Mouse (Mus musculus): ENCODE results near the gene Sumo1. TPM values are rescaled to one million over a fixed set of nuclear protein-coding genes. Genes with fewer than 3 reads are reported as not detected.
A peak's percentile ranks its signal among the peaks of the same experiment; 100 is the strongest.

Sumo1 gene
- polyA plus RNA-seq, 1 experiment, result 97.7 TPM

GRCm38 (mm10) chr1:59569301-59569700 is 101.3 kb downstream of the Sumo1 start:
- no peak overlapping the region for H3K4me3 ChIP-seq (ENCODE audit: insufficient read depth, poor library complexity, severe bottlenecking)
- no peaks in the 10 kb centered on the region for H3K27me3 ChIP-seq (ENCODE audit: control insufficient read depth, insufficient read depth, insufficient read length)
- no peaks in the 10 kb centered on the region for H3K79me2 ChIP-seq (ENCODE audit: control insufficient read depth, insufficient read depth)
- no peaks in the 10 kb centered on the region for H3K79me3 ChIP-seq (ENCODE audit: low read depth)
- TF ChIP-seq MYOD1 (IDR thresholded peaks at IDR 0.05; ENCODE audit: control insufficient read depth, insufficient read length, low read depth) (no peak), MYOG (IDR thresholded peaks at IDR 0.05; ENCODE audit: control insufficient read depth, extremely low read depth, insufficient read length) (no peak), CEBPB (IDR thresholded peaks at IDR 0.05; ENCODE audit: low read depth) (peak; percentile 62)
- H3ac ChIP-seq (ENCODE audit: control insufficient read depth, insufficient read length, low read depth), result no peak overlapping the region
- no peaks in the 10 kb centered on the region for H3K36me3 ChIP-seq (ENCODE audit: control insufficient read depth, insufficient read depth)

GRCm38 (mm10) chr1:59568283-59568682 is 102.4 kb downstream of the Sumo1 start:
- no peak overlapping the region for H3ac ChIP-seq (ENCODE audit: control insufficient read depth, insufficient read length, low read depth)
- TF ChIP-seq USF1 (IDR thresholded peaks at IDR 0.05; ENCODE audit: low read depth), result no peak
- no peak for TF ChIP-seq MYOD1 (IDR thresholded peaks at IDR 0.05; ENCODE audit: control insufficient read depth, insufficient read length, low read depth)
- TF ChIP-seq FOSL1 (IDR thresholded peaks at IDR 0.05; ENCODE audit: insufficient read depth, low read length, poor library complexity, severe bottlenecking), result no peak
- H3K79me3 ChIP-seq (ENCODE audit: low read depth), result no peaks in the 10 kb centered on the region

GRCm38 (mm10) chr1:59567521-59567920 is 103.1 kb downstream of the Sumo1 start:
- H3K4me3 ChIP-seq (ENCODE audit: insufficient read depth, poor library complexity, severe bottlenecking), result no peak overlapping the region
- no peaks in the 10 kb centered on the region for H3K27me3 ChIP-seq (ENCODE audit: control insufficient read depth, insufficient read depth, insufficient read length)
- no peak for TF ChIP-seq CEBPB (IDR thresholded peaks at IDR 0.05; ENCODE audit: low read depth)
- no peak for TF ChIP-seq MYOD1 (IDR thresholded peaks at IDR 0.05; ENCODE audit: control insufficient read depth, insufficient read length, low read depth)
- no peak for TF ChIP-seq USF1 (IDR thresholded peaks at IDR 0.05; ENCODE audit: low read depth)
- TF ChIP-seq FOSL1 (IDR thresholded peaks at IDR 0.05; ENCODE audit: insufficient read depth, low read length, poor library complexity, severe bottlenecking), result no peak
- no peak for TF ChIP-seq MAX (IDR thresholded peaks at IDR 0.05)
- TF ChIP-seq CTCF (IDR thresholded peaks at IDR 0.05; ENCODE audit: control insufficient read depth, insufficient read depth, insufficient read length), result no peak
- TF ChIP-seq MYOG (IDR thresholded peaks at IDR 0.05; ENCODE audit: control insufficient read depth, extremely low read depth, insufficient read length), result no peak
- H3K36me3 ChIP-seq (ENCODE audit: control insufficient read depth, insufficient read depth), result no peaks in the 10 kb centered on the region
- H3ac ChIP-seq (ENCODE audit: control insufficient read depth, insufficient read length, low read depth), result no peak overlapping the region
- H3K79me3 ChIP-seq (ENCODE audit: low read depth), result no peaks in the 10 kb centered on the region
- no peaks in the 10 kb centered on the region for H3K79me2 ChIP-seq (ENCODE audit: control insufficient read depth, insufficient read depth)

More at GRCm38 (mm10) chr1:59568283-59568682, 102.4 kb downstream of the Sumo1 start:
- H3K4me3 ChIP-seq (ENCODE audit: insufficient read depth, poor library complexity, severe bottlenecking), result no peak overlapping the region
- H3K36me3 ChIP-seq (ENCODE audit: control insufficient read depth, insufficient read depth), result no peaks in the 10 kb centered on the region
- no peaks in the 10 kb centered on the region for H3K27me3 ChIP-seq (ENCODE audit: control insufficient read depth, insufficient read depth, insufficient read length)
- no peaks in the 10 kb centered on the region for H3K79me2 ChIP-seq (ENCODE audit: control insufficient read depth, insufficient read depth)

GRCm38 (mm10) chr1:59566926-59567325 is 103.7 kb downstream of the Sumo1 start:
- Histone ChIP-seq H3K79me3 (ENCODE audit: low read depth) (no peaks in the 10 kb centered on the region), H3K36me3 (ENCODE audit: control insufficient read depth, insufficient read depth) (no peaks in the 10 kb centered on the region), H3ac (ENCODE audit: control insufficient read depth, insufficient read length, low read depth) (no peak overlapping the region), H3K4me3 (ENCODE audit: insufficient read depth, poor library complexity, severe bottlenecking) (no peak overlapping the region), H3K27me3 (ENCODE audit: control insufficient read depth, insufficient read depth, insufficient read length) (no peaks in the 10 kb centered on the region), H3K79me2 (ENCODE audit: control insufficient read depth, insufficient read depth) (no peaks in the 10 kb centered on the region)
- TF ChIP-seq FOSL1 (IDR thresholded peaks at IDR 0.05; ENCODE audit: insufficient read depth, low read length, poor library complexity, severe bottlenecking) (peak; percentile 71), MYOD1 (IDR thresholded peaks at IDR 0.05; ENCODE audit: control insufficient read depth, insufficient read length, low read depth) (peak; percentile 12), MAX (IDR thresholded peaks at IDR 0.05) (no peak)

GRCm38 (mm10) chr1:59566281-59566680 is 104.4 kb downstream of the Sumo1 start:
- no peak overlapping the region for H3ac ChIP-seq (ENCODE audit: control insufficient read depth, insufficient read length, low read depth)
- H3K27me3 ChIP-seq (ENCODE audit: control insufficient read depth, insufficient read depth, insufficient read length), result no peaks in the 10 kb centered on the region
- TF ChIP-seq MYOG (IDR thresholded peaks at IDR 0.05; ENCODE audit: control insufficient read depth, extremely low read depth, insufficient read length) (no peak), USF1 (IDR thresholded peaks at IDR 0.05; ENCODE audit: low read depth) (no peak), CTCF (IDR thresholded peaks at IDR 0.05; ENCODE audit: control insufficient read depth, insufficient read depth, insufficient read length) (no peak), FOSL1 (IDR thresholded peaks at IDR 0.05; ENCODE audit: insufficient read depth, low read length, poor library complexity, severe bottlenecking) (no peak), MAX (IDR thresholded peaks at IDR 0.05) (no peak), MYOD1 (IDR thresholded peaks at IDR 0.05; ENCODE audit: control insufficient read depth, insufficient read length, low read depth) (no peak)
- no peaks in the 10 kb centered on the region for H3K79me2 ChIP-seq (ENCODE audit: control insufficient read depth, insufficient read depth)
- H3K79me3 ChIP-seq (ENCODE audit: low read depth), result no peaks in the 10 kb centered on the region
- no peaks in the 10 kb centered on the region for H3K36me3 ChIP-seq (ENCODE audit: control insufficient read depth, insufficient read depth)
- no peak overlapping the region for H3K4me3 ChIP-seq (ENCODE audit: insufficient read depth, poor library complexity, severe bottlenecking)

GRCm38 (mm10) chr1:59565804-59566203 is 104.8 kb downstream of the Sumo1 start:
- H3ac ChIP-seq (ENCODE audit: control insufficient read depth, insufficient read length, low read depth), result no peak overlapping the region
- no peaks in the 10 kb centered on the region for H3K79me3 ChIP-seq (ENCODE audit: low read depth)
- TF ChIP-seq USF1 (IDR thresholded peaks at IDR 0.05; ENCODE audit: low read depth), result no peak
- TF ChIP-seq FOSL1 (IDR thresholded peaks at IDR 0.05; ENCODE audit: insufficient read depth, low read length, poor library complexity, severe bottlenecking), result no peak
- TF ChIP-seq MYOG (IDR thresholded peaks at IDR 0.05; ENCODE audit: control insufficient read depth, extremely low read depth, insufficient read length), result no peak
- TF ChIP-seq CTCF (IDR thresholded peaks at IDR 0.05; ENCODE audit: control insufficient read depth, insufficient read depth, insufficient read length), result no peak
- no peak for TF ChIP-seq MAX (IDR thresholded peaks at IDR 0.05)
- no peak for TF ChIP-seq CEBPB (IDR thresholded peaks at IDR 0.05; ENCODE audit: low read depth)
- TF ChIP-seq MYOD1 (IDR thresholded peaks at IDR 0.05; ENCODE audit: control insufficient read depth, insufficient read length, low read depth), result no peak
- no peaks in the 10 kb centered on the region for H3K36me3 ChIP-seq (ENCODE audit: control insufficient read depth, insufficient read depth)
- no peaks in the 10 kb centered on the region for H3K27me3 ChIP-seq (ENCODE audit: control insufficient read depth, insufficient read depth, insufficient read length)
- no peak overlapping the region for H3K4me3 ChIP-seq (ENCODE audit: insufficient read depth, poor library complexity, severe bottlenecking)
- H3K79me2 ChIP-seq (ENCODE audit: control insufficient read depth, insufficient read depth), result no peaks in the 10 kb centered on the region

All from C2C12 (cell line).